Mouse (Mus musculus) kidney, adult 11 months (tissue): ENCODE results near the gene Frs3.
A peak's percentile ranks its signal among the peaks of the same experiment; 100 is the strongest.

ENCODE experiments used
- DNase-seq: peaks from one replicate; pipeline ENCODE4 v3.0.0; 2022

Gene Frs3

DNA sequence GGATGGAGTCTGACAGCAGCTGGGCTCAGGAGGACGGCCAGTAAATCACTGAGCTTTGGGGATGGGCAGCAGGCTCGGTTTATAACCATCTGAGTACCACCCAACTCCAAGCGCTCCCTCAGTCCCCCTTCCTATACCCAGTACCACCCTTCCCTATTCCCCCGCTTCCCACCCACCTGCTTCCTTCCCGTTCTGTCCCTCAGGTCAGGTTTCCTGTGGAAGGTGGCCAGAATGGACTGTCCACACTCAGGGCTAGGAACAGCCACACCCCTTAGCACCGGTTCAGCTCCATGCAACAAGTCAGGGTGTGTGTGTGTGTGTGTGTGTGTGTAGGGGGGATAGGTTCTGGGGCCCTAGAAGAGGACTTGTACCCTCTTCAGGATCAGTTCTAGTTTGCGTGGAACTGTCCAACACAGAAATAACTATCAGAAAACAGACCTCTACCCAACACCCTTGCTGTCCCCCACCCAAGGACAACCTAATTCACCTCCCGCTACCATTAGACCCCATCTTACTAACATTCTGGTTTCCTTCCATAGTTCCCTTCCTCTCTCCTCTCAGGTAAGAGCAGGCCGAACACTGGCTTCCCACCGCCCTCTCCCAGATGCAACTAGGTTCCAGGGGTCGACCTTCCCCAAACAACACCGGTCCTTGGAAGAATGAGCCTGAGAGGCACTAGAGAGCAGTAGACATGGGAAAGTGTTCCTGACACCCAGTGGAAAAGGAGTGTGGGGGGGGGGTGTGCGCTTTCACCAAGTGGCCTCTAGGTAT, 5.0 kb downstream of the Frs3 start:
- peak; percentile 44 for DNase-seq

DNA sequence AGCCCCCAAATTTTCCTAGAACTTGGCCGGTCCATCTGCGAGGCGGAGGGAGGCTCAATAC, 5.4 kb downstream of the Frs3 start, which contains the start of gene Gm21981:
TSS of gene Gm21981 (minus strand) at position 14 of the 61 bp plus-strand sequence.
- DNase-seq = no peak

DNA sequence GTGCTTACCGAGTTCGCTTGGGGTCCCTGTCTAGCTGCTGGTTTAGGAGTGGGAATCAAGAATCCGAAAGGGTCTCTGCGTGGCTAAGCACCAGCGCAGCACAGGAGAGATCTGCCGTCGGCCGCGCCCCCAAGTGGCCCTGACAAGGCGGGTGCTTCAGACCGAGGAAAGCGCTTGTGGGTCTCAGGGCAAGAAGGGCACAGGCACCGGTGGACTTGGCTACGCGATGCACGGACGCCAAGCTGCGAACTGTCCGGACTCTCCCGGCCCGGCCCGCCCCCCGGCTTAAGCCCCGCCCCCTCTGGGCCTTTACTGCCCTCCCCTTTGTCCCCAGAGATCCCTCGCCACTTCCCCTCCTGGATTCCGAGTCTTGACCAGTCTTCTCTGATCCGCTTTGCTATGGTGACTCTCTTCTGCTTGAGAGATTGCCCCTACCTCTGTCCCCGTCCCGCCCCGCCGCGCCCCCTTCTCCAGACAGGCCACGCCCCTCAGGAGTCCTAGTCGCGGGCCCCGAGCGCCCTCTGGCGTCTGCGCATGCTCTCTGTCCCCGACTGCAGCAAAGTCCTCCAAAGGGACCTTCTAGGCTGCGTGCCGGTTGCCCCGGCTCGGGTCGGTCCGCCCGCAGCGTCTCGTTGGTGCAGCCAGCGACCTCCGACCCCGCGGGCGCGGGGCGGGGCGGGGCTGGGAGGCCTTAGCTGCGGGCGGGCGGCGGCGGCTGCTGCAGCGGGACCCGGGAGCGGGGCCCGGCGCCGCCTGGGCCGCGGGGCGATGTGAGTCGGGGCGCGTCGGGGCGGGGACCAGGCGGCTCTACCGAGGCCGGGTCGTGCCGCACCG, 5.9 kb downstream of the Frs3 start, which contains the start of gene Prickle4:
TSS of gene Prickle4 (minus strand) at position 234 of the 834 bp plus-strand sequence.
- peak; percentile 97 for DNase-seq

DNA sequence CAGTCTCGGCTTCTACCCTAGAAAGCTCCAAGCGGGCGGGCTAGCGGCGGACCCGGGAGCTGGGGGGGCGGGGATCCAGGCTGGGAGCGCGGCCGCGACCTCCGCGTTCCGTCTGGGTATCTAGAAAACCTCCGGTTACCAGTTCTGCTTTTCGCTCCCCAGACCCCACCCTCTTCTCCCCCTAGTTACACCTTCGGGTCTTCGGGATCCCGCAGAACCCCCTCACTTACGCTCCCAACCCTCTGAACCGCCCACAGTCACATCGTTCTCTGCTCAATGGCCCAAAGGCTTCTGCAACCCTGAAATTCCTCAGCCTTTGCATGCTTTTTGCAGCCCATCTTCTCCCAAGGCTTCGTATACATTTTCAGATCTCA, 6.5 kb downstream of the Frs3 start:
- no peak for DNase-seq

DNA sequence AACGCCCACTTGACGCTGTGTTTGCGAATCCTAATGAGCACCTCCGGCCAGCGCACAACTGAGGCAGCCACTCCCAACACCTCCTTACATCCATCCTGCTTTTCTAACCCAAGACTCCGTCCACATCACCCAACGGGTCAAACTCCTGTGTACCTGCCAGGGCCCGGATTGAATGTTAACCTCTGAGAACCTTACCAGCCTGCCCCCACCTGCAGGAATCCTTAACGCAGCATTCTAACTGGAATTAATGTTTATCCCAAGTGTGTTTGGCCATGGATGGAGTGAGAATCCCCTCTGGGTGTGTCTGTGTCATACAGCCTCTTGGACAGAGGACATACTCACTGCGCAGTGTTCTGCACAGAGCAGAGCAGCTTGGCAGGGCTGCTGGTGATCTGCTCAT, 9.3 kb downstream of the Frs3 start:
- DNase-seq = peak; percentile 88

DNA sequence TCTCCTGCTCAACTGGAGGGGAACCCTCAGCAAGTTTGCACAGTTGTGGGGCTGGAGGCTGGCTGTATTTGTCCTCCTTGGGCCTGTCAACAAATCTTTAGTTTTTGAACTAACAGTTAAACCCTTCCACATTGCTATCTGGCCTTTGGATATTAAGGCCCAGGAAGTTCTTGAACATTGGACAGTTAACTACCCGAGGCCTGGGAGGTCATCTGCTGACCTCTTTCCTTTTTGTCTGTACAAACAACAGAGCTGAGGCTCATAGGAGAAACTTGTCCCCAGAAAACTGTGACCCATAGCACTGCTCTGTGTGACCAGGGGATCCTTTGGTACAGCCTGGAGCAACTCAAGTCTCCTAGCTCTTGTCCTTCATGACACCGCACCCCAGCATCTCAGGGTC, 10.2 kb downstream of the Frs3 start:
- peak; percentile 37 for DNase-seq

DNA sequence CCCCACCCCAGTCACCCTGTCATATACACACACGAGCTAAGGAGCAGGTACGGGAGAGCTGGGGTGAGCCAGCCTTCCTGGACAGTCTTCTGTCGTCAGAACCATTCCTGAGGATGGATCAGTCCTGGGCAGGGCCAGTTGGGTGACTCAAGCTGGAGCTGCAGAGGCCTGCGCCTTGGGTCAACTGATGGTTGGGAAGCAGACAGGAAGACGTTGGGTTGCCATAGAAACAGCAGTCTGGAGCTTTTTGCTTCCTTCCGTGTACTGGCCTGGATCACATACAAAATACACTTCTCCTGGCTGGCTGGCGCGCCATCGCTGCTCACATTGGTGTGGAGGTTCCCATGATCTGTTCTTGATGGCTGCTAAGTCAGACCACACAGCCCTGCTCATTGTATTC, 13.0 kb downstream of the Frs3 start:
- no peak for DNase-seq

DNA sequence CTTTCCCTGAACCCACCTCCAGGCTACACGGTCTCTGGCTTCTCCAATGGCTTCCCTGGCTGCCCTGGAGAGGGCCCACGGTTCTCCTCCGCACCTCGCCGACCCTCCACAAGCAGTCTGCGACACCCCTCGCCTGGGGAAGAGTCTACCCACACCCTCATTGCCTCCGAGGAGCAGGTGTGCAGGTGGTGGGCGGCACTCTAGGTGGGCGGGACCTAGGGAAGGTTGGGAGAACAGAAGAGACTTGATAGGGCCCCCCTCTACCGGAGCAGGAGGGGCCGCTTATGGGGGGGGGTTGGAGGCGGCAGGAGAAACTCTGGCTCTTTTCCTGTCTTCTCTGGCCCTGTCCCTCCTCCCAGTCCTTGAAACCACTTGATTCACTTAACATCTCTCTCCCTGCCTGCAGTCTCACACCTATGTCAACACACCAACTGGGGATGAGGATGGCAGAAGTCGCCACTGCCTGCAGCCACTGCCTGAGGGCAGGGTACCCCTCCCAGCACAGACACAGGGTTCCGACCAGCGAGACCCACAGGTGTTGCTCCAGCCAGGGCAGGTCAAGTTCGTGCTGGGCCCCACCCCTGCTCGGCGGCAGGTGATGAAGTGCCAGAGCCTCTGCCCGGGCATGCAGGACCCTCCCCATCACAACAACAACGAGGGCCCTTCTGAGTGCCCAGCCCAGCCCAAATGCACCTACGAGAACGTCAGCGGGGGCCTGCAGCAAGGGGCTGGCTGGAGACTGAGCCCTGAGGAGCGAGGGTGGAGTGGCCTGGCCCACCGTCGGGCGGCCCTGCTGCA, 13.9 kb downstream of the Frs3 start:
- no peak for DNase-seq

DNA sequence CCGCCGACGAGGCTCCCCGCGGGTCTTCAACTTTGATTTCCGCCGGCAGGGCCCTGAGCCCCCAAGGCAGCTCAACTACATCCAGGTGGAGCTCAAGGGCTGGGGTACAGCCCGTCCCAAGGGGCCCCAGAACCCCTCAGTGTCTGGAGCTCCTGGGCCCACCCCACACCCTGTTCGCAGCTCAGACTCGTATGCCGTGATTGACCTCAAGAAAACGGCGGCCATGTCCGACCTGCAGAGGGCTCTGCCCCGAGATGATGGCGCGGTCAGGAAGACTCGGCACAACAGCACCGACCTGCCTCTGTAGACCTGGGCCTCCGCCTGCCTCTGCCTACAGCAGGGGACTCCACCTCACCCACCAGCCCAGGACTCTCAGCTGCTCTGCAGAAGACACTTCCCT, 14.7 kb downstream of the Frs3 start:
- no peak for DNase-seq

DNA sequence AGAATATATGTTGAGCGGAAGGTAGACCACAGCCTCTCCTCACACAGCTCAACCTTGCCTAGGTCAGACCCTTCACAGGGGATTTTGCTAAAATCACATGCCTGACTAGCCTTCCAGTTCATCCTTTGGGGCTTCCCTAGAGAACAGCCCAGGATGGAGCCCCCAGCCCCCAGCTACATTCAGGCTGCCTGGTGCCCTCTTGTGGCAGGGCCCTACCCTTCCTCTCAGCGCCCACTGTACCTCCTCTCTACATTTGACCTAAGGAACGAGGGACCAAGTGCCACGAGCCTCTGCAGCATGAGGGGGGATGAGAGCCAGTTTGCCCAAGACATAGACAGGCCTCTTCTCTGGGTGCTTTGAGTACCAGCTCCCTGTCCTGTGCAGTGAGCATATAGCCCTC, 15.9 kb downstream of the Frs3 start:
- no peak for DNase-seq

DNA sequence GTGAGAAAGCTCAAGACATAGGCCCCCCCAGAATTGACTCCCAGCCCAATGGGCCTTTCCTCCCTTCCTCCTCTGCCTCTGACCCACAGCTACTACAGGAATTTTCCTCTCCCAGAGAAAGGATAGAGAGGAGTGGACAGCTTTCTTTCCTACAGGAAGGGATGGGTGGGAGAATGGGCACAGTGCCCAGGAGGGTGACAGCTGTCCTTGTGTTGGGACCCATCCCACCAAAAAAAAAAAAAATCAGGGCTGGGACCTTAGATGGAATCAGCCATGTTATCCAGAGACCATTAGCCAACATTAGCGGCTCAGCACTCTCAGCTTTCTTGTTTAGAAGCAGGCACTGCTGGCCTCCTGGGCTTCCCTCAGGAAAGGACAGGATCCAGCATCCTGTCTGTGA, 17.4 kb downstream of the Frs3 start:
- no peak for DNase-seq

DNA sequence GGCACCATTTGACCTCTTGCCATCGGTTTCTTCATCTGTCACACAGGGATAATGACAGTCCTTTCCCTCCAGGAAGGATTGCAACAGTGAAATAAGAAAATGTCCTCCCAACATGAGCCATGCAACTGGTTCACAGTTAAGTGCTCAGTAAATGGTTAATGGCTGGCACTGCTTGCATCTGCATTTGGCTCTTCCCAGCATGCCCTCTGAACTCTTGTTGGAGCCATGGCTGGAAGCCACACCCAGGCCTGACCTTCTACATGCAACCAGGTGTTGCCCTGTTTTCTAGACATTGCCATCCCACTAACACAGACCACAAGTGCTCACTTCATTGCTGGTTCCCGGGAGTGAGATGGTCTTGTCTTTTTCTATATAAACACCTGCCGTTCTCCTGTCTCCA, 19.1 kb downstream of the Frs3 start:
- peak; percentile 38 for DNase-seq

DNA sequence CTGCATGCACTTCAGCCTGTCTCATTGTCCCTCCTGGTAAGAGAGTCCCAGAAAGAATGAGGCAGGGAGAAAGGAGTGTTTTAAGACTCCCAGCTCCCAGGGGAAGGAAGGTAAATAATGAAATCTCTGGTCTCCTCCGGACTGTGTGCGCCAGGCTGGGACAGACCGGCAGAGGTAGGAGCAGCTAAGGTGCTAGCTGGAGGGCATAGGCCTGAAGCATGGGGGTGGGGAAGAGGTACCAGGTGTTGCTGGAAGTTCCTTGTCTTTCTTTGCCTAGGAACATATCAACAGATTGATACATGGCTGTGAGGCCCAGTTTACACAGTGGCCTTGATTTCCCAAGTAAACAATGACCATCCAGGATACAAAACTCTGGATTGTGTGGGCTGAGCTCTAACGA, 20.1 kb downstream of the Frs3 start:
- no peak for DNase-seq

DNA sequence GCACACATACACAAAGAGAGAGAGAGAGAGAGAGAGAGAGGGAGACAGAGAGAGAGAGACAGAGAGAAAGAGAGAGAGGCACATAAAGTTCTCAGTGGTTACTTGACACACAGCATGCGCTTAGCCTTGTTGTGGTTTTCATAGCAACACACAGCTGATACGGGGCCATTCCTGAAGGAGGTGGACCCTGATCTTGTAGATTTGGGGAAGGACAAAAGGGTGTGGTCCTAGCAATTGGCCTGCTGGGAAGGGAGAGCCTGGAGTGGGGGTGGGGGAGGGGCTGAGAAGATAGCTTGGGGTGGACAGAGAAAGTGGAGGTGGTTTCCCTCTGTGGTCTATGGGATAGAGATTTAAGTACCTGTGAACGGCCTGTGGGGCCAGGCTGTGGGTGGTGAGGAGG, 21.2 kb downstream of the Frs3 start:
- DNase-seq = no peak

DNA sequence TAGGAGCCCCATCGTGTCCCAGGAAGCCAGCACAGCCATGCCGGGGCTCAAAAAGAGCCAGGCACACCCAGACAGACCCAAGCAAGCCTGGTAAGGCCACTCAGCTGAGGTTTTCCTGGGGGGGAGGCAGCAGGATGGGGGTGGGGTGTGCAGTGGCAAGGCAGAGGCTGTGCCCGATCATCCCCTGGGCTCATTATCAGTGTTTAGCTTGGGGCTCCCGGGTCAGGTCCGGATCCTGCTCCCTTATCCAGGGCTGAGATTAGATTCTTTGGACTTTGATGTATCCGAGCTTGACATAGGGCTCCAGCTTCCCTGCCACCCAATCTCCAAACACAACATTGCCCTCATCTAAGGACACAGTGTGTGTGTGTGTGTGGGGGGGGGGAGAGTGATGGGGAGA, 23.1 kb downstream of the Frs3 start:
- no peak for DNase-seq

DNA sequence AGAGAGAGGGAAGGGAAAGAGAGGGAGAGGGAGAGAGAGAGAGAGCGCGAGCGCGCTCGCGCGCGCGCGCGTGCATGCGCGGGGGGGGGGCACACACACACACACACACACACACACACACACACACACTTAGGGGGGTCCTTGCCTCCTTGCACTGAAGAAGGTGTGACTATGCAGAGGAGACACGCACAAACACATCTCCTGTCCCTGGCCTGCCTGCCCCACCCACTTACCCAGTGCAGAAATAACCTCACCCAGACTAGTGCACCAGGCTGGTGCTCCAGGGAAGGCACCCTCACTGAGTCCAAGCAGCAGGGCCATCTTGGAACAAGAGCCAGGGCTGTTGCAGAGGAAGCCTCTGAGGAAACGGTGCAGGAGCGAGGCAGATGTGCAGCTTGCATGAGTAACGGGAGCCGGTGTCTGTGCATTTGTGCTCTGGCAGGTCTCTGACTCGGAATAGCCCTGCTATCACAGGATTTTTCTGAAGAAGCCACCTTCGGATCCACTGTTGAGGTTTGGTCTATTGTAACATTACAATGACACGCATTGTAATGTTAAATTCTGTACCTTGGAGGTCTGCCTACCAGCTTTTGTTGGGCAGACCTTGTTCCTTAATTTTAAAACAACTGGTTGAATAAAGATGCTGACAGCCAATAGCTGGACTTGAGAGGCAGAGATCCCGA, 24.2 kb downstream of the Frs3 start:
- DNase-seq = no peak

DNA sequence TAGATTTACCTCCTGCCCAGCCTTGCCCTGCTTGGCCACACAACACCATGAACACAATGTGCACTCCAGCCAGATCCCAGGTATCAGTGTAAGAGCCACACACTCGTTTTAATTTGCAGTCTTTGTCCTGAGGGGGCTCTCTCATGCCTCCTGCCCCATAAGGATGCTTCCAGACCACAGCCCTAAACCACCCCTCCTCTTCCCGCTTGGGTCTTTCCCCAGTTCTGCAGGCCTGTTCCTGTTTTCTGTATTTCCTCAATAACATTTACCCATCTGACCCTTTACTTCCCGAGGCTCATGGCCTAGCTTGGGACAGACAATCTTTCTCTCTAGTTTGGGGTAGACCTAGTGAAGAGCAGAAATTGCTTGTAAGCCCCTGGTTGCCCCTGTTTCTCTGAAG, 26.2 kb downstream of the Frs3 start:
- no peak for DNase-seq

DNA sequence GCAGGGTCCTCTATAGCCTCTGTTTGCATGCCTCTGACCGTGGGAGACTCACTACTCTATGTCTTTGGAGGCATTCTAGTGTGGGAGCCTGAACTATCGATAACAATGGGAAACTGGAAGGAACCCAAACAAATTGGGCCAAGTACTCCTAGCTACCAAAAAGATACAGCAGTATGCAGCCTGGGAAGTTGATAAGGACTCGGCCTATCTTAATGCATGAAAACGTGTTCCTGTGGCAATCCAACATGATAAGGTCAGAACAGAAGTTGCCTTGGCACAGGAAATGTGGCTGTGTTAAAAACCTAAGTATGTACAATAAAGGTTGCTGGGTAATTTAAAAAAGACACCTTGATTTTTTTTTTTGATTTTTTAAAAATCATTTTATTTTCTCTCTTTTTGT, 32.4 kb downstream of the Frs3 start:
- DNase-seq = no peak

DNA sequence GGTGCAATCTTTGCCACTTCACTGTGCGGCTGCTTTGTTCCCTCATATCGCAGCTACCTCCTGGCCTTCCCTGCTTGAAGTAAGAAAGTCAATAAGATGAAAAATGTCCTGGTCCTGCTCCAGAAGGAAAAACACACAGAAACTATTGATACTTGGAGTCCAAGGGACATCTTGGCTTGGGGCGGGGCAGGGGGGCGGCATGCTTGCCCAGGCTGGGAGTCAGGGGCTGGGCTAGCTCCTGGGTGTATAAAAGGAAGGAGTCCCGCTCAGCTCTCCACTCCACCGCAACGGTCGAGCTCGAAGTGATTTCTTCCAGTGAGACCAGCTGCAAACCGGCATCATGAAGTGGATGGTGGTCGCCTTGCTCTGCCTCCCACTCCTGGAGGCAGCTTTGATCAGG, 37.7 kb downstream of the Frs3 start, which contains the start of gene Pgc:
TSS of gene Pgc (plus strand) at position 277 of the 400 bp plus-strand sequence.
- no peak for DNase-seq

DNA sequence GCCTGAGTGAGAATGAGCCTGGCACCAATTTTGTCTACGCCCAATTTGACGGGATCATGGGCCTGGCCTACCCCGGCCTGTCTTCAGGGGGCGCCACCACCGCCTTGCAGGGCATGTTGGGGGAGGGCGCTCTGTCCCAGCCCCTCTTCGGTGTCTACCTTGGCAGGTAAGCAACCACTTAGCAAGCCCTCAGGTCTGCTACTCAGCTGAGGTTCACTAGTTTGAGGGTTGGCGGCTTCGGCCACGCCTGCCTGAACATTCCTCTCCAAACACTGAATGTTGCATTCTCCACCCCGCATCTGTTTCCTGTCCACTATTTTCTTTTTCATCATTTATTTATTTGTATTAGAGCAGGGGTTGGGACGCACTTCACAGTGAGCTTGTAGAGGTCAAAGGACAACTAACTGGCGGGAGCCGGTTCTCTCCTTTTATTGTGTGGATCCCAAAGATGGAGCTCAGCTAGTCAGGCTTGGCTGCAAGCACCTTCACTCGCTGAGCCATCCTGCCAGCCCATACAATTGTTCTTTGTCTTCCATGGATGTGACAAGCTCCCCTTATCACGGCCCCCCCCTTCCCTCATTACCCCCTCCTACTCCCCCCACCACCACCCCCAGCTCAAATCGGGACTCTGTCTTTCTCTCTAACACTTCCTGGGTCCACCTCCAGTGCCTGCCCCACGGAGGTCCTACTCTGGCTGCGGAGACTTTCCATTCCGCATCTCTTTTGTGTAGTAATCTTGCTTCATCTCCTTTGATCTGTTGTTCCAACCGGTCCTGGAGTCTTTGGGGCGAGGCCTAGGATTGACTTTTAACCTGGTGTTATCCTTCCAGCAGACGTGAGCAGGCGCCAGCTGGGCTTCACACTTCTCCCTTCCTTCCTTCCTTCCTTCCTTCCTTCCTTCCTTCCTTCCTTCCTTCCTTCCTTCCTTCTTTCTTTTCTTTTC, 42.1 kb downstream of the Frs3 start:
- DNase-seq = no peak

DNA sequence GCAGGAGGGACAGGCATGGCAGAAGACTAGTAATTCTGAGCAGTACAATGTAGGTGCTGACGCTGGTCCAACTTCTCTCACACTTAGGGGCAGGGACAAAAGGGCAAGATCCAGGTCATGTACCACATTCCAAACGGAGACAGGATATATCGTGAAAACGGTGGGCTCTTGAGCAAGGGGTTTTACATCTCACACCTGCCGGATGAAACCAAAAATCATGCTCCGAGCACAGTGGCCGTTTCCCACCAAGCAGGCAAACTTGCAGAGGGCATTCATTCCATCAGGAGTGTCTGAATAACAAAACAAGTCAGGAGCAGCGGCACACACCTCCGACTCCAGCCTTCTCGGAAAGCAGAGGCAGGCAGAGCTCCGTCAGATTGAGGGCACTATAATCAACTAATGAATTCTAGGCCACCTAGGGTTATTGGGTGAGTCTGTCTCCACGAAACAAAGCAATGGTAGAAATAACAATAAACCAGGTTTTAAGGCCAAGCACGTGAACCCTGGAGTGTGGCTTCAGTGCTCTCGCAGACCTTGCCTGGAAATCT, 46.8 kb downstream of the Frs3 start:
- no peak for DNase-seq

DNA sequence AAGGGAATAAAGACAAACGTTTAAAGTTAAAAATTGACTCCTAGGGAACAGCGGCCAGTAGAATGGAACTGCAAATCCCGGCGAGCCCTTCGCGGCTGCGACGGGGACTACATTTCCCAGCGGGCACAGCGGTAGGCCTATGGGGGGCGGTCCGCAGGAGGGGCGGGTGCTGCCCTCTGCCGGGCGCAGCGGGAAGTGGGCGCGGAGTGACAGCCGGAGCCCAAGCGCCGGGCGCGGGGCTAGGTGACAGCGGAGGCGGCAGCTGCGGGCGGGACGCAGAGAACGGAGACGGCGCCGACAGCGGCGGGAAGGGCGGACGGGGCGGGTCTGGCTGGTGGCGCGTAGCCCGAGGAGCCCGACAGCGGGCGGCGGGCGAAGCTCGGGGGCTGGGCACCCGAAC, 48.0 kb downstream of the Frs3 start, which contains the start of gene Tfeb:
TSS of gene Tfeb (plus strand) at position 175 of the 400 bp plus-strand sequence.
- peak; percentile 95 for DNase-seq
